Mouse (Mus musculus) liver, embryonic 14.5 days (tissue): ENCODE measurements at regions not wholly inside any gene's neighbourhood (a gene's known extent, or its start where the extent isn't known, plus 50 kb on each side); places are given as distances from the start of the nearest gene placed in this dataset.

Experiments used
- CTCF ChIP-seq: IDR thresholded peaks from 2 replicates; pipeline ENCODE4 v1.5.1; 2016; ENCODE audit warnings: antibody characterized with exemption, low read depth, control low read depth
- EP300 ChIP-seq: IDR thresholded peaks from 2 replicates; pipeline ENCODE4 v1.6.1; 2016; ENCODE audit warnings: antibody characterized with exemption, low read depth

DNA sequence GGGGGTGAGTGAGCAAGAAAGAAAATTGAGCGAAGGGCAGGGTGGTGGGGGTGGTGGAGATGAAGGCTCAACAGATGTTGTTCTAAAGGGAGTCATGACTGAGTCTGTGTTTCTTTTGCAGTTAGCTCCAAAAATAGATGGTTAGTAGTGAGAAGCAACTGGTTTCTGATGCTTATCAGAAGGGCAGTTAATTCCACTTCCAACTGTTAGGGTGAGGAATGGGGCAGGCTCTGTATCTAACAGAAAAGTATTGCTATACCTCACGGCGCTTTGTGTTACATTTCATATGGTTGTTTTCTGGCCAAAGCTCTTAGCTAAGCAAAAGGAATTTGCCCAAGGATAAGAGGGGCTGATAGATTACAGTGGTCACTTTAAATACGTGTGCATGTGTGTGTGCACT lies 120.3 kb downstream of the Slc30a10 start:
- TF ChIP-seq CTCF = no peak
- TF ChIP-seq EP300 = no peak
